Mouse (Mus musculus) gastrocnemius, postnatal 4 days (tissue): ENCODE data around the gene Tceal1. TPM values are rescaled to one million over a fixed set of nuclear protein-coding genes. Genes with fewer than 3 reads are reported as not detected.
"Not testable (repeated sequence)": the region's sequence is repeated elsewhere in the genome, so short reads cannot be mapped to it uniquely, and the experiment has no call there.

ENCODE experiments used
- DNase-seq, 2 experiments: peaks; one replicate each; pipeline ENCODE4 v3.0.0; 2021 to 2022; ENCODE audit warnings: low spot score in 2 of 2, mixed read lengths in 2 of 2
- long read RNA-seq, 2 experiments: library from polyadenylated mRNA; stranded (forward); transcript quantifications; one replicate each; pipeline ENCODE4 v2.0.0; 2021
- total RNA-seq, 2 experiments: library from RNA; stranded (reverse); gene quantifications; 2 replicates each; pipeline ENCODE4 v1.2.3; 2021

Tceal1 gene
- 10 to 100 TPM; 10.7 to 12.7 TPM for total RNA-seq
- long read RNA-seq, experiment 1, transcript Tceal1-201 (2 exons, 2,803 nt) = major isoform, 33 of 36 reads
- long read RNA-seq, experiment 1, partial matches to known transcripts = 1 of 36 reads
- long read RNA-seq, experiment 1, other reads (novel, unspliced or antisense) = 2 of 36 reads
- long read RNA-seq, experiment 2, transcript Tceal1-201 (2 exons, 2,803 nt) = major isoform, 21 of 28 reads
- long read RNA-seq, experiment 2, partial matches to known transcripts = 3 of 28 reads
- long read RNA-seq, experiment 2, other reads (novel, unspliced or antisense) = 4 of 28 reads

GRCm38 (mm10) chrX:136707446-136708167, at the start of gene Tceal1:
Gene Tceal1 (plus strand): TSS chrX:136707982.
- DNase-seq = peak in 1 of 2 experiments; percentile 47

- DNase-seq = peak in 1 of 2 experiments; percentile 7
Observed at GRCm38 (mm10) chrX:136666281-136666706, 41.5 kb upstream of the Tceal1 start.

GRCm38 (mm10) chrX:136666762-136667464, 40.9 kb upstream of the Tceal1 start:
- DNase-seq = peak in 1 of 2 experiments; percentile 7

- no peak for DNase-seq
Observed at GRCm38 (mm10) chrX:136668794-136669193, 39.0 kb upstream of the Tceal1 start.

GRCm38 (mm10) chrX:136680989-136681388, 26.8 kb upstream of the Tceal1 start:
- DNase-seq = no peak

GRCm38 (mm10) chrX:136691606-136692293, 16.0 kb upstream of the Tceal1 start:
- not testable (repeated sequence) for DNase-seq

- no peak for DNase-seq
Observed at GRCm38 (mm10) chrX:136692294-136692675, 15.5 kb upstream of the Tceal1 start.

GRCm38 (mm10) chrX:136693196-136693595, 14.6 kb upstream of the Tceal1 start:
- no peak for DNase-seq

- DNase-seq = peak in 1 of 2 experiments; percentile 18
Observed at GRCm38 (mm10) chrX:136708168-136708681, 443 bp downstream of the Tceal1 start.

- DNase-seq = no peak
Observed at GRCm38 (mm10) chrX:136708782-136709181, 1.0 kb downstream of the Tceal1 start.

GRCm38 (mm10) chrX:136714742-136715474, 7.1 kb downstream of the Tceal1 start:
- DNase-seq = not testable (repeated sequence)

GRCm38 (mm10) chrX:136732016-136732415, 24.2 kb downstream of the Tceal1 start:
- DNase-seq = no peak

GRCm38 (mm10) chrX:136740087-136740790, 32.5 kb downstream of the Tceal1 start:
- DNase-seq = no peak

GRCm38 (mm10) chrX:136740791-136741650, 33.2 kb downstream of the Tceal1 start:
- DNase-seq = peak; percentile 73 to 88

GRCm38 (mm10) chrX:136741651-136742201, 33.9 kb downstream of the Tceal1 start:
- peak; percentile 65 to 78 for DNase-seq

- no peak for DNase-seq
Observed at GRCm38 (mm10) chrX:136742241-136742640, 34.5 kb downstream of the Tceal1 start.

GRCm38 (mm10) chrX:136742661-136743103, 34.9 kb downstream of the Tceal1 start:
- DNase-seq = peak in 1 of 2 experiments; percentile 42

GRCm38 (mm10) chrX:136743459-136743858, 35.7 kb downstream of the Tceal1 start, which contains the start of gene Morf4l2:
Gene Morf4l2 (minus strand): TSS chrX:136743690.
- DNase-seq = no peak
